Mouse (Mus musculus) kidney, embryonic 16.5 days (tissue): ENCODE data around the gene Cactin. TPM values are rescaled to one million over a fixed set of nuclear protein-coding genes. Genes with fewer than 3 reads are reported as not detected.

Experiments used
- ATAC-seq: fragments of 200-750 bp; cut with Nextera tagmentation; 2 replicates; pipeline ENCODE4 v1.8.0; 2017; ENCODE audit warnings: moderate TSS enrichment; ENCODE audit not compliant: low FRiP score, low TSS enrichment
- H3K27ac ChIP-seq: fragments of 300-500 bp; sonication (generic); 2 replicates; pipeline ENCODE4 v1.5.1; 2014; ENCODE audit warnings: low read length
- H3K27me3 ChIP-seq: fragments of 300-500 bp; sonication (generic); 2 replicates; pipeline ENCODE4 v1.6.1; 2014; ENCODE audit warnings: low read length, control low read depth, mixed read lengths; ENCODE audit not compliant: insufficient read depth
- H3K36me3 ChIP-seq: fragments of 300-500 bp; sonication (generic); 2 replicates; pipeline ENCODE4 v1.6.1; 2014; ENCODE audit warnings: low read length, control low read depth, mixed read lengths; ENCODE audit not compliant: insufficient read depth
- H3K4me1 ChIP-seq: fragments of 300-500 bp; sonication (generic); 2 replicates; pipeline ENCODE4 v1.6.1; 2014; ENCODE audit warnings: low read length, control low read depth, mixed read lengths; ENCODE audit not compliant: insufficient read depth
- H3K4me2 ChIP-seq: fragments of 300-500 bp; sonication (generic); replicated peaks from 2 replicates; pipeline ENCODE4 v1.6.1; 2014; ENCODE audit warnings: low read depth, low read length
- H3K4me3 ChIP-seq: fragments of 300-500 bp; sonication (generic); 2 replicates; pipeline ENCODE4 v1.5.1; 2014; ENCODE audit warnings: mild to moderate bottlenecking, low read length
- H3K9ac ChIP-seq: fragments of 300-500 bp; sonication (generic); replicated peaks from 2 replicates; pipeline ENCODE4 v1.6.1; 2014; ENCODE audit warnings: low read length
- H3K9me3 ChIP-seq: fragments of 300-500 bp; sonication (generic); 2 replicates; pipeline ENCODE4 v1.6.1; 2016; ENCODE audit warnings: low read length, control low read depth
- WGBS: fragments of 180-500 bp; shearing (Covaris S2); extraction: QIAGEN DNeasy Blood & Tissue Kit; methylation state at CpG from one replicate; pipeline ENCODE4 v1.1.7; 2014; 5-methylcytosine and 5-hydroxymethylcytosine counted together
- polyA plus RNA-seq: library from polyadenylated mRNA; unstranded; fragments of >200 nt; fragmentation: Nextera tagmentation; extraction: Ambion mirVana; gene quantifications from 2 replicates; pipeline ENCODE4 v1.2.1, GENCODE M21; 2015

Cactin gene
- polyA plus RNA-seq, 1 experiment from 2014 or later = 43.2 TPM

- WGBS = 68% methylated on average over 10 of the region's 10 CpGs
- Histone ChIP-seq H3K9ac (peak overlapping the region; percentile 29), H3K4me3 (no peak overlapping the region), H3K36me3 (peaks cover 26% of the 10 kb centered on the region), H3K27ac (peak overlapping the region; percentile 56), H3K4me1 (peaks cover 64% of the 10 kb centered on the region), H3K27me3 (no peaks in the 10 kb centered on the region), H3K4me2 (0 out of 2 replicates have a peak overlapping the region, but pooled peaks have one; percentile 20), H3K9me3 (no peaks in the 10 kb centered on the region)
- ATAC-seq = no peak
Observed at GRCm38 (mm10) chr10:81303258-81303657, 17.6 kb upstream of the Cactin start.

DNA sequence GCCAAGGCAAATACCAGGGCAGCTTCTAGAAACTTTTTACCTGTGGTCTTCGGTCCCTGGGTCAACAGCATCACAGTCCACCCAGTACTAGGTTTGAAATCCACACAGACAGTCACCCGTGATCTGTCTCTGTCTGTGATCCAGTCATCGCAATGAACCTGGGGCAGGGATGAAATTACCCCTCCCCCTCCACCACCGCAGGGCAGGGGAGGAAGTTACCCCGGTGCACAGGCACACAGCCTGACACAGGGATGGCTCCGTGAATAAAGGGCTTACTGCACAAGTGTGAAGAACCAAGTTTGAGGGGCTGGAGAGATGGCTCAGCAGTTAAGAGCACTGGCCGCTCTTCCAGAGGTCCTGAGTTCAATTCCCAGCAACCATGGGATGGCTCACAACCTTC lies 17.1 kb upstream of the Cactin start:
- Histone ChIP-seq H3K4me1 (peaks cover 62% of the 10 kb centered on the region), H3K4me3 (no peak overlapping the region), H3K27ac (no peak overlapping the region), H3K4me2 (no peak overlapping the region), H3K9me3 (no peaks in the 10 kb centered on the region), H3K27me3 (no peaks in the 10 kb centered on the region), H3K9ac (no peak overlapping the region), H3K36me3 (peaks cover 31% of the 10 kb centered on the region)
- WGBS = 67% methylated on average over 7 of the region's 7 CpGs
- no peak for ATAC-seq

GRCm38 (mm10) chr10:81304597-81305238 lies 16.2 kb upstream of the Cactin start:
- Histone ChIP-seq H3K4me1 (peaks cover 52% of the 10 kb centered on the region), H3K4me3 (no peak overlapping the region), H3K27ac (no peak overlapping the region), H3K4me2 (no peak overlapping the region), H3K9ac (0 out of 2 replicates have a peak overlapping the region, but pooled peaks have one; percentile 25), H3K27me3 (no peaks in the 10 kb centered on the region), H3K9me3 (no peaks in the 10 kb centered on the region), H3K36me3 (peaks cover 40% of the 10 kb centered on the region)
- ATAC-seq = no peak
- WGBS = 16% methylated on average over 8 of the region's 9 CpGs

- Histone ChIP-seq H3K9ac (no peak overlapping the region), H3K4me3 (no peak overlapping the region), H3K9me3 (no peaks in the 10 kb centered on the region), H3K36me3 (peaks cover 50% of the 10 kb centered on the region), H3K27ac (no peak overlapping the region), H3K4me1 (peaks cover 43% of the 10 kb centered on the region), H3K4me2 (no peak overlapping the region), H3K27me3 (no peaks in the 10 kb centered on the region)
- 91% methylated on average over 14 of the region's 14 CpGs for WGBS
- ATAC-seq = no peak
Observed at GRCm38 (mm10) chr10:81305663-81306062, 15.2 kb upstream of the Cactin start.

GRCm38 (mm10) chr10:81306173-81306668 lies 14.7 kb upstream of the Cactin start:
- no peaks in the 10 kb centered on the region for H3K9me3 ChIP-seq
- H3K4me2 ChIP-seq = no peak overlapping the region
- peaks cover 55% of the 10 kb centered on the region for H3K36me3 ChIP-seq
- WGBS = 90% methylated on average over 12 of the region's 12 CpGs
- no peak for ATAC-seq
- no peak overlapping the region for H3K9ac ChIP-seq
- H3K4me3 ChIP-seq = no peak overlapping the region
- no peak overlapping the region for H3K27ac ChIP-seq
- no peaks in the 10 kb centered on the region for H3K27me3 ChIP-seq
- H3K4me1 ChIP-seq = peaks cover 37% of the 10 kb centered on the region

- ATAC-seq = no peak
- no peak overlapping the region for H3K27ac ChIP-seq
- H3K9me3 ChIP-seq = no peaks in the 10 kb centered on the region
- H3K9ac ChIP-seq = no peak overlapping the region
- peaks cover 32% of the 10 kb centered on the region for H3K4me1 ChIP-seq
- H3K36me3 ChIP-seq = peaks cover 64% of the 10 kb centered on the region
- H3K4me3 ChIP-seq = no peak overlapping the region
- no peak overlapping the region for H3K4me2 ChIP-seq
- H3K27me3 ChIP-seq = no peaks in the 10 kb centered on the region
- WGBS = 93% methylated on average over 21 of the region's 21 CpGs
Observed at GRCm38 (mm10) chr10:81306837-81307682, 13.8 kb upstream of the Cactin start.

GRCm38 (mm10) chr10:81309571-81309970 lies 11.3 kb upstream of the Cactin start:
- no peak overlapping the region for H3K9ac ChIP-seq
- 80% methylated on average over 5 of the region's 5 CpGs for WGBS
- no peak overlapping the region for H3K4me2 ChIP-seq
- ATAC-seq = no peak
- peaks cover 87% of the 10 kb centered on the region for H3K36me3 ChIP-seq
- H3K9me3 ChIP-seq = no peaks in the 10 kb centered on the region
- peaks cover 18% of the 10 kb centered on the region for H3K4me1 ChIP-seq
- H3K27ac ChIP-seq = no peak overlapping the region
- H3K27me3 ChIP-seq = no peaks in the 10 kb centered on the region
- H3K4me3 ChIP-seq = no peak overlapping the region

DNA sequence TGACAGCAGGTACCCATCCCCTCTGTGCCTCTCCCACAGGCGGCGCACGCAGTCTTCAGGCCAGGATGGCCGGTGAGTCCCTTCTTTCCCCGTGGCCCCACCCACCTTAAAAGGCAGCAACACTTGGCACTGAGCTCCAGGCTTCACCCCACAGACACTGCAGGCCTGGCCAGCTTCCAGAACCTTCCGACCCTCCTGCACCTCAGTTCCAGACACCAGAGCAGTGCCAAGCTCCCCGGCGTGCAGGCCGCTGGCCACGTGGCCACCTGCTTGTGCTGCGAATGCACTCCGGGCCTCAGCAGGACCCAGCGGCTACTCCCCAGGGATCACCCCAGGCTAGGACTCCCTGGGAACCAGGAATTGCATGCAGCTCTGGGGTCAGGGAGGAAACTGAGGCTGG lies 7.3 kb upstream of the Cactin start:
- no peaks in the 10 kb centered on the region for H3K27me3 ChIP-seq
- no peak overlapping the region for H3K4me3 ChIP-seq
- H3K4me1 ChIP-seq = peaks cover 34% of the 10 kb centered on the region
- H3K9ac ChIP-seq = no peak overlapping the region
- no peak overlapping the region for H3K27ac ChIP-seq
- WGBS = 94% methylated on average over 13 of the region's 13 CpGs
- no peak for ATAC-seq
- H3K4me2 ChIP-seq = no peak overlapping the region
- H3K9me3 ChIP-seq = no peaks in the 10 kb centered on the region
- peaks cover 73% of the 10 kb centered on the region for H3K36me3 ChIP-seq

- H3K4me1 ChIP-seq = peaks cover 38% of the 10 kb centered on the region
Observed at GRCm38 (mm10) chr10:81314201-81314600, 6.7 kb upstream of the Cactin start.

GRCm38 (mm10) chr10:81315587-81315986 lies 5.3 kb upstream of the Cactin start:
- 92% methylated on average over 16 of the region's 16 CpGs for WGBS
- no peak overlapping the region for H3K9ac ChIP-seq
- H3K9me3 ChIP-seq = no peaks in the 10 kb centered on the region
- H3K27ac ChIP-seq = no peak overlapping the region
- no peak overlapping the region for H3K4me2 ChIP-seq
- H3K4me3 ChIP-seq = no peak overlapping the region
- ATAC-seq = no peak
- H3K36me3 ChIP-seq = peaks cover 53% of the 10 kb centered on the region
- peaks cover 44% of the 10 kb centered on the region for H3K4me1 ChIP-seq
- H3K27me3 ChIP-seq = no peaks in the 10 kb centered on the region

More at GRCm38 (mm10) chr10:81314201-81314600, 6.7 kb upstream of the Cactin start:
- Histone ChIP-seq H3K9me3 (no peaks in the 10 kb centered on the region), H3K27me3 (no peaks in the 10 kb centered on the region), H3K4me3 (no peak overlapping the region), H3K27ac (no peak overlapping the region), H3K9ac (no peak overlapping the region), H3K36me3 (peaks cover 66% of the 10 kb centered on the region), H3K4me2 (no peak overlapping the region)
- ATAC-seq = no peak
- 80% methylated on average over 7 of the region's 7 CpGs for WGBS
